Mouse (Mus musculus) urinary bladder, adult 18-20 months (tissue): Measurements from ENCODE around the gene Catsper4.
"Not testable (repeated sequence)": the region's sequence is repeated elsewhere in the genome, so short reads cannot be mapped to it uniquely, and the experiment has no call there.

Experiments
- DNase-seq, 2 experiments: peaks; one replicate each; pipeline ENCODE4 v3.0.0; 2022; ENCODE audit warnings: low spot score in 2 of 2, mixed read lengths in 2 of 2

Catsper4 gene

GRCm38 (mm10) chr4:134227194-134227593, at the start of gene Catsper4:
Gene Catsper4 (minus strand): TSS chr4:134227383.
- DNase-seq = no peak

- DNase-seq = no peak
Measured at GRCm38 (mm10) chr4:134273417-134274345, 46.5 kb upstream of the Catsper4 start.

- DNase-seq = no peak
Measured at GRCm38 (mm10) chr4:134272731-134273416, 45.7 kb upstream of the Catsper4 start.

GRCm38 (mm10) chr4:134271979-134272378, 44.8 kb upstream of the Catsper4 start:
- DNase-seq = no peak

- not testable (repeated sequence) for DNase-seq
Measured at GRCm38 (mm10) chr4:134269622-134270021, 42.4 kb upstream of the Catsper4 start.

GRCm38 (mm10) chr4:134268102-134268655, 41.0 kb upstream of the Catsper4 start:
- no peak for DNase-seq

GRCm38 (mm10) chr4:134265860-134266585, 38.8 kb upstream of the Catsper4 start:
- no peak for DNase-seq

- peak in 1 of 2 experiments; percentile 65 for DNase-seq
Measured at GRCm38 (mm10) chr4:134263191-134263590, 36.0 kb upstream of the Catsper4 start.

GRCm38 (mm10) chr4:134258354-134258753, 31.2 kb upstream of the Catsper4 start:
- DNase-seq = no peak

GRCm38 (mm10) chr4:134257198-134258009, 30.2 kb upstream of the Catsper4 start:
- DNase-seq = no peak

- no peak for DNase-seq
Measured at GRCm38 (mm10) chr4:134256407-134257197, 29.4 kb upstream of the Catsper4 start.

GRCm38 (mm10) chr4:134255854-134256253, 28.7 kb upstream of the Catsper4 start:
- no peak for DNase-seq

GRCm38 (mm10) chr4:134254835-134255234, 27.7 kb upstream of the Catsper4 start:
- DNase-seq = no peak

- no peak for DNase-seq
Measured at GRCm38 (mm10) chr4:134253722-134254324, 26.6 kb upstream of the Catsper4 start, which contains the start of gene Grrp1. Gene Grrp1 (minus strand): TSS chr4:134254106.

- no peak for DNase-seq
Measured at GRCm38 (mm10) chr4:134252911-134253721, 25.9 kb upstream of the Catsper4 start.

- no peak for DNase-seq
Measured at GRCm38 (mm10) chr4:134252131-134252910, 25.1 kb upstream of the Catsper4 start.

GRCm38 (mm10) chr4:134251241-134252130, 24.3 kb upstream of the Catsper4 start:
- peak in 1 of 2 experiments; percentile 27 for DNase-seq
